In genomic region chr1:65112031-65112806, GRCm38 (mm10) we compare ENCODE assay signal across 8 mouse cellular contexts. TPM values are rescaled to one million over a fixed set of nuclear protein-coding genes. Genes with fewer than 3 reads are reported as not detected.
A peak's percentile ranks its signal among the peaks of the same experiment; 100 is the strongest.
DNase-seq lines count a peak whose midpoint lies in the region; ATAC-seq and TF ChIP-seq lines count a peak whose summit lies in the region.

No protein-coding gene starts in this region.

- H3K9ac ChIP-seq in limb, embryonic 12.5 days (replicated peaks) = no peak overlapping the region
- no peak overlapping the region for H3K9ac ChIP-seq in midbrain, embryonic 14.5 days (replicated peaks; ENCODE audit: low read length)
- H3K9ac ChIP-seq in stomach, embryonic 14.5 days (replicated peaks; ENCODE audit: low read depth, low read length) = no peak overlapping the region

- H3K36me3 ChIP-seq in kidney, adult 2 months (ENCODE audit: control insufficient read depth, insufficient read depth, low read length) = no peaks in the 10 kb centered on the region
- no peaks in the 10 kb centered on the region for H3K36me3 ChIP-seq in limb, embryonic 12.5 days
- no peaks in the 10 kb centered on the region for H3K36me3 ChIP-seq in midbrain, embryonic 14.5 days (ENCODE audit: control insufficient read depth, insufficient read depth, low read length)
- no peaks in the 10 kb centered on the region for H3K36me3 ChIP-seq in stomach, embryonic 14.5 days (ENCODE audit: control insufficient read depth, insufficient read depth, low read length)

- no peaks in the 10 kb centered on the region for H3K27me3 ChIP-seq in kidney, adult 2 months (replicated peaks; ENCODE audit: control insufficient read depth, insufficient read depth, low read length)
- H3K27me3 ChIP-seq in limb, embryonic 12.5 days = no peaks in the 10 kb centered on the region
- H3K27me3 ChIP-seq in midbrain, embryonic 14.5 days (ENCODE audit: control insufficient read depth, insufficient read depth, low read length) = no peaks in the 10 kb centered on the region
- no peaks in the 10 kb centered on the region for H3K27me3 ChIP-seq in stomach, embryonic 14.5 days (ENCODE audit: control insufficient read depth, insufficient read depth, low read length)

- WGBS in kidney, adult 2 months = 4% methylated on average over 8 of the region's 8 CpGs
- WGBS in limb, embryonic 12.5 days = 13% methylated on average over 8 of the region's 8 CpGs
- WGBS in midbrain, embryonic 14.5 days = 13% methylated on average over 8 of the region's 8 CpGs
- 11% methylated on average over 8 of the region's 8 CpGs for WGBS in stomach, embryonic 14.5 days

- no peak for TF ChIP-seq POLR2A in kidney, adult 2 months (IDR thresholded peaks at IDR 0.05; ENCODE audit: low read depth, low read length)

- peak; percentile 89 for TF ChIP-seq CTCF in kidney, adult 2 months (conservative IDR thresholded peaks at IDR 0.05; ENCODE audit: insufficient read depth, insufficient read length, low read depth, low read length)

- peak; percentile 36 for DNase-seq in urinary bladder, postnatal 10 days (ENCODE audit: low spot score)
- no peak for DNase-seq in urinary bladder, adult 2 months (ENCODE audit: low spot score)
- peak; percentile 96 for DNase-seq in embryo, embryonic 10.5 days (ENCODE audit: low spot score)
- peak; percentile 87 for DNase-seq in kidney, adult 2 months
- peak; percentile 94 for DNase-seq in midbrain, embryonic 14.5 days

- H3K9me3 ChIP-seq in limb, embryonic 12.5 days = no peaks in the 10 kb centered on the region
- H3K9me3 ChIP-seq in midbrain, embryonic 14.5 days (ENCODE audit: control insufficient read depth, low read length) = no peaks in the 10 kb centered on the region
- no peaks in the 10 kb centered on the region for H3K9me3 ChIP-seq in stomach, embryonic 14.5 days (ENCODE audit: control insufficient read depth, low read depth, low read length)

- peaks cover 15% of the 10 kb centered on the region for H3K4me1 ChIP-seq in kidney, adult 2 months (ENCODE audit: control insufficient read depth, insufficient read depth, low read length)
- no peaks in the 10 kb centered on the region for H3K4me1 ChIP-seq in limb, embryonic 12.5 days (replicated peaks)
- H3K4me1 ChIP-seq in midbrain, embryonic 14.5 days (ENCODE audit: control insufficient read depth, insufficient read depth, low read length) = no peaks in the 10 kb centered on the region
- H3K4me1 ChIP-seq in stomach, embryonic 14.5 days (ENCODE audit: control insufficient read depth, insufficient read depth, low read length) = 0 out of 2 replicates have a peak, but pooled peaks cover 2% of the 10 kb centered on the region

- H3K4me2 ChIP-seq in limb, embryonic 12.5 days = peak overlapping the region; percentile 15
- peak overlapping the region; percentile 18 for H3K4me2 ChIP-seq in midbrain, embryonic 14.5 days (ENCODE audit: low read length)
- H3K4me2 ChIP-seq in stomach, embryonic 14.5 days (replicated peaks; ENCODE audit: low read depth, low read length) = peak overlapping the region; percentile 33

- no peak overlapping the region for H3K4me3 ChIP-seq in kidney, adult 2 months (ENCODE audit: insufficient read depth, low read depth, low read length)
- H3K4me3 ChIP-seq in limb, embryonic 12.5 days (replicated peaks) = no peak overlapping the region
- H3K4me3 ChIP-seq in midbrain, embryonic 14.5 days (replicated peaks; ENCODE audit: low read depth, low read length) = no peak overlapping the region
- no peak overlapping the region for H3K4me3 ChIP-seq in stomach, embryonic 14.5 days (ENCODE audit: low read depth, low read length)

- peak overlapping the region; percentile 90 for H3K27ac ChIP-seq in kidney, adult 2 months (ENCODE audit: insufficient read depth, low read depth, low read length)
- H3K27ac ChIP-seq in limb, embryonic 12.5 days = no peak overlapping the region
- H3K27ac ChIP-seq in midbrain, embryonic 14.5 days (replicated peaks; ENCODE audit: low read depth, low read length) = no peak overlapping the region
- H3K27ac ChIP-seq in stomach, embryonic 14.5 days (ENCODE audit: low read length) = no peak overlapping the region

- peak; percentile 45 for ATAC-seq in granulocyte monocyte progenitor cell, adult 5-6 weeks (replicated peaks; ENCODE audit: poor library complexity, severe bottlenecking)
- 0 out of 2 replicates have a peak, but pooled peaks have one; percentile 54 for ATAC-seq in limb, embryonic 12.5 days (ENCODE audit: insufficient number of reproducible peaks, insufficient read depth, low FRiP score, low TSS enrichment, low read depth)
- peak; percentile 66 for ATAC-seq in midbrain, embryonic 14.5 days (ENCODE audit: low FRiP score, low TSS enrichment)
- peak; percentile 73; the same call in 1 of the 2 replicates for ATAC-seq in stomach, embryonic 14.5 days (ENCODE audit: insufficient number of reproducible peaks, insufficient read depth, low FRiP score, low read depth)

RNA-seq across cellular contexts. Expression of gene Gm28845, which starts 7.1 kb away (rescaled TPM):
- not detected in 2 replicates for polyA plus RNA-seq in urinary bladder, adult 2 months (2012; rRNA removed)
- not detected in 2 replicates for total RNA-seq in granulocyte monocyte progenitor cell, adult 5-6 weeks (2014; fragmentation: Nextera tagmentation)
- not detected in 2 replicates for total RNA-seq in granulocyte monocyte progenitor cell, adult 5-6 weeks (2017)
- 7.6 and 9.0 TPM in 2 replicates for polyA plus RNA-seq in kidney, adult 2 months (2012; rRNA removed)
- polyA plus RNA-seq in limb, embryonic 12.5 days (2016; fragmentation: Nextera tagmentation; extraction: Ambion mirVana) = 0.46 TPM in 1 of 2 replicates, not detected in the other
- polyA plus RNA-seq in midbrain, embryonic 14.5 days (2014; fragmentation: Nextera tagmentation; extraction: Ambion mirVana) = not detected in 2 replicates
- not detected in 2 replicates for polyA plus RNA-seq in stomach, embryonic 14.5 days (2014; fragmentation: Nextera tagmentation; extraction: Ambion mirVana)

RNA-seq across cellular contexts. Expression of gene Cryga, which starts 9.0 kb away (rescaled TPM):
- not detected in 2 replicates for polyA plus RNA-seq in urinary bladder, adult 2 months (2012; rRNA removed)
- not detected in 2 replicates for total RNA-seq in granulocyte monocyte progenitor cell, adult 5-6 weeks (2014; fragmentation: Nextera tagmentation)
- 0.73 TPM in 1 of 2 replicates, not detected in the other for total RNA-seq in granulocyte monocyte progenitor cell, adult 5-6 weeks (2017)
- polyA plus RNA-seq in kidney, adult 2 months (2012; rRNA removed) = 5.9 and 6.4 TPM in 2 replicates
- polyA plus RNA-seq in limb, embryonic 12.5 days (2016; fragmentation: Nextera tagmentation; extraction: Ambion mirVana) = not detected in 2 replicates
- not detected in 2 replicates for polyA plus RNA-seq in midbrain, embryonic 14.5 days (2014; fragmentation: Nextera tagmentation; extraction: Ambion mirVana)
- polyA plus RNA-seq in stomach, embryonic 14.5 days (2014; fragmentation: Nextera tagmentation; extraction: Ambion mirVana) = not detected in 2 replicates

RNA-seq across cellular contexts. Expression of gene D630023F18Rik, which starts 10.8 kb away (rescaled TPM):
- 3.3 and 4.7 TPM in 2 replicates for polyA plus RNA-seq in urinary bladder, adult 2 months (2012; rRNA removed)
- 0.70 TPM in 1 of 2 replicates, not detected in the other for total RNA-seq in granulocyte monocyte progenitor cell, adult 5-6 weeks (2014; fragmentation: Nextera tagmentation)
- total RNA-seq in granulocyte monocyte progenitor cell, adult 5-6 weeks (2017) = 1.3 and 2.3 TPM in 2 replicates
- 64.3 and 85.6 TPM in 2 replicates for polyA plus RNA-seq in kidney, adult 2 months (2012; rRNA removed)
- polyA plus RNA-seq in limb, embryonic 12.5 days (2016; fragmentation: Nextera tagmentation; extraction: Ambion mirVana) = 0.14 and 0.24 TPM in 2 replicates
- polyA plus RNA-seq in midbrain, embryonic 14.5 days (2014; fragmentation: Nextera tagmentation; extraction: Ambion mirVana) = 0.57 and 0.80 TPM in 2 replicates
- polyA plus RNA-seq in stomach, embryonic 14.5 days (2014; fragmentation: Nextera tagmentation; extraction: Ambion mirVana) = 0.29 TPM in 1 of 2 replicates, not detected in the other

RNA-seq across cellular contexts. Expression of gene Crygb, which starts 30.1 kb away (rescaled TPM):
- not detected in 2 replicates for polyA plus RNA-seq in urinary bladder, adult 2 months (2012; rRNA removed)
- not detected in 2 replicates for total RNA-seq in granulocyte monocyte progenitor cell, adult 5-6 weeks (2014; fragmentation: Nextera tagmentation)
- total RNA-seq in granulocyte monocyte progenitor cell, adult 5-6 weeks (2017) = not detected in 2 replicates
- not detected in 2 replicates for polyA plus RNA-seq in kidney, adult 2 months (2012; rRNA removed)
- not detected in 2 replicates for polyA plus RNA-seq in limb, embryonic 12.5 days (2016; fragmentation: Nextera tagmentation; extraction: Ambion mirVana)
- not detected in 2 replicates for polyA plus RNA-seq in midbrain, embryonic 14.5 days (2014; fragmentation: Nextera tagmentation; extraction: Ambion mirVana)
- 0.71 TPM in 1 of 2 replicates, not detected in the other for polyA plus RNA-seq in stomach, embryonic 14.5 days (2014; fragmentation: Nextera tagmentation; extraction: Ambion mirVana)

RNA-seq across cellular contexts. Expression of gene Crygc, which starts 38.7 kb away (rescaled TPM):
- polyA plus RNA-seq in urinary bladder, adult 2 months (2012; rRNA removed) = not detected in 2 replicates
- total RNA-seq in granulocyte monocyte progenitor cell, adult 5-6 weeks (2014; fragmentation: Nextera tagmentation) = not detected in 2 replicates
- total RNA-seq in granulocyte monocyte progenitor cell, adult 5-6 weeks (2017) = not detected in 2 replicates
- not detected in 2 replicates for polyA plus RNA-seq in kidney, adult 2 months (2012; rRNA removed)
- polyA plus RNA-seq in limb, embryonic 12.5 days (2016; fragmentation: Nextera tagmentation; extraction: Ambion mirVana) = not detected in 2 replicates
- polyA plus RNA-seq in midbrain, embryonic 14.5 days (2014; fragmentation: Nextera tagmentation; extraction: Ambion mirVana) = not detected in 2 replicates
- polyA plus RNA-seq in stomach, embryonic 14.5 days (2014; fragmentation: Nextera tagmentation; extraction: Ambion mirVana) = not detected in 2 replicates

Comparison
In these comparisons a context has a peak if more than half of its experiments do, and no peak if none do; other contexts are left out.
1. RNA of gene D630023F18Rik, which starts 10.8 kb away (polyA plus RNA-seq): 64.3 to 85.6 TPM in kidney, adult 2 months; 3.3 to 4.7 TPM in urinary bladder, adult 2 months, 0.57 to 0.80 TPM in midbrain, embryonic 14.5 days, 0.29 TPM in stomach, embryonic 14.5 days and 0.14 to 0.24 TPM in limb, embryonic 12.5 days; every median in the first group is over 10 times any median in the second.
2. Peak in every context shown above with its lines, with median percentiles within 50 percentile points of each other: ATAC-seq and H3K4me2 ChIP-seq.